Mouse (Mus musculus) monocyte, adult 2 months (primary cell): ENCODE measurements around the gene Olfr357.

Experiments
- DNase-seq, 2 experiments: peaks; one replicate each; pipeline ENCODE4 v3.0.0; 2022; ENCODE audit warnings: low spot score in 2 of 2, low read depth in 1 of 2

Gene Olfr357

DNA sequence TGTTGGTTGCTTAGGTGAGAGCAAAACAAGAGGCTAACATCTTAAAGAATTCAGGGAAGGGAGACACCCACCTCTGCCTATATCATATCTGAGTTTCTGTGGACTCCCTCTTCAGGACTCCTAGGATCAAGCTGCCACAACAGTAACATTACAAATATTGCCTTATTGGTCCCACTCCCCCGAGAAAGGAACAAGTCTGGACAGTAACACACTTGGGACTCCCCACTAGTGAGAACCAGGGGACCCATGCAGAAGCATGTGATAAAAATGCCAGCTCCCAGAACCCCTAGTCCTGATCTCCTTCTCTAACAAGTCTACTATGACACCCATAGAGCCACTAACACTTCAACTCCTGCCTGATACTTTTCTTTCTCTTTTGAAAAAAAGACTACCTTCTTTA is at the start of gene Olfr357:
TSS of gene Olfr357 (plus strand) at position 301 of the 400 bp plus-strand sequence.
- no peak for DNase-seq

DNA sequence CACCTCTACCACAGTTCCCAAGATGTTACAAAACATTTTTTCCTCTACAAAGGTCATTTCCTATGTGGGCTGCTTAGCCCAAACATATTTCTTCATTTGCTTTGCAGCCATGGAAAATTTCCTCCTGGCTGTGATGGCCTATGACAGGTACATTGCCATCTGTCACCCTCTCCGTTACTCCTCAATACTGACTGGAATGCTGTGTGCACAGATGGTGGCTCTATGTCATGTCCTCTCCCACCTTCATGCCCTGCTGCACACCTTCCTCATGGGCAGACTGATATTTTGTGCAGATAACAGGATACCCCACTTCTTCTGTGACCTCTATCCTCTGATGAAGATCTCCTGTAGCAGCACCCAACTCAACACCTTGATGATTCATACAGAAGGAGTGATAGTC is 3.4 kb downstream of the Olfr357 start:
- no peak for DNase-seq

DNA sequence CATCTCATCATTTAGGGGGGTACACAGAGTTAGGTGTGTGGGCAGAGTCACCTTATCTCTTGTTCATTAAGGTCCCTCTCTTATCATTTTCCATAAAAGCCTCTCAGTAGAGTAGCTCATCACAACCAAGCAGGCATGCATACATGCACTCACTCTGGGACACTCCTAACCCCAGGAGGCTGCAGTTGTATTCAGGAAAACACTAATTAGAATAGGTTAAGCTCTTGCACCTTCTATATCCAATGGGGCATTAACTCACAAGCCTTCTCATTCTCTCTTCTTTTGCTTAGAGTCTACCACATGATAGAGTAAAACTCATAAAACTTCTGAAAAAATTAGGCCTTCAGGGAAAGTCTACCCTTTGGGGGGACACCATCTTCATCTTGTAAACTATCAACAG is 15.6 kb downstream of the Olfr357 start, which contains the start of gene Olfr358:
TSS of gene Olfr358 (minus strand) at position 101 of the 400 bp plus-strand sequence.
- no peak for DNase-seq
